Mouse (Mus musculus): ENCODE data around the gene Dock10. TPM values are rescaled to one million over a fixed set of nuclear protein-coding genes. Genes with fewer than 3 reads are reported as not detected.

Dock10 gene
- polyA plus RNA-seq, 1 experiment from 2014 or later = 2.8 TPM

GRCm38 (mm10) chr1:80652083-80652482, 106.2 kb downstream of the Dock10 start:
- Histone ChIP-seq H3K4me3 (ENCODE audit: low read depth, low read length) (no peak overlapping the region), H3K4me2 (replicated peaks; ENCODE audit: low read depth) (no peak overlapping the region), H3K27ac (replicated peaks) (no peak overlapping the region), H3K9me3 (ENCODE audit: control insufficient read depth, low read length) (no peaks in the 10 kb centered on the region), H3K9ac (ENCODE audit: low read length) (no peak overlapping the region), H3K4me1 (replicated peaks; ENCODE audit: control insufficient read depth, insufficient read depth) (no peaks in the 10 kb centered on the region), H3K36me3 (ENCODE audit: control insufficient read depth, insufficient read depth, low read length) (no peaks in the 10 kb centered on the region), H3K27me3 (ENCODE audit: control insufficient read depth, insufficient read depth, low read length) (no peaks in the 10 kb centered on the region)
- ATAC-seq (ENCODE audit: low FRiP score, low TSS enrichment) (no peak), DNase-seq (ENCODE audit: low spot score) (no peak)
- no peak for TF ChIP-seq CTCF (IDR thresholded peaks at IDR 0.05; ENCODE audit: low read depth)
- TF ChIP-seq EP300 (optimal IDR thresholded peaks at IDR 0.05) = no peak
- WGBS = 67% methylated on average over 2 of the region's 2 CpGs

GRCm38 (mm10) chr1:80646602-80647001, 111.7 kb downstream of the Dock10 start:
- no peaks in the 10 kb centered on the region for H3K9me3 ChIP-seq (ENCODE audit: control insufficient read depth, low read length)
- TF ChIP-seq CTCF (IDR thresholded peaks at IDR 0.05; ENCODE audit: low read depth) (no peak), EP300 (optimal IDR thresholded peaks at IDR 0.05) (no peak)
- 73% methylated on average over 3 of the region's 3 CpGs for WGBS
- H3K4me3 ChIP-seq (ENCODE audit: low read depth, low read length) = no peak overlapping the region
- DNase-seq (ENCODE audit: low spot score) (no peak), ATAC-seq (ENCODE audit: low FRiP score, low TSS enrichment) (no peak)
- no peaks in the 10 kb centered on the region for H3K27me3 ChIP-seq (ENCODE audit: control insufficient read depth, insufficient read depth, low read length)
- H3K9ac ChIP-seq (ENCODE audit: low read length) = no peak overlapping the region
- no peaks in the 10 kb centered on the region for H3K4me1 ChIP-seq (replicated peaks; ENCODE audit: control insufficient read depth, insufficient read depth)
- no peak overlapping the region for H3K27ac ChIP-seq (replicated peaks)
- no peaks in the 10 kb centered on the region for H3K36me3 ChIP-seq (ENCODE audit: control insufficient read depth, insufficient read depth, low read length)
- no peak overlapping the region for H3K4me2 ChIP-seq (replicated peaks; ENCODE audit: low read depth)

- Histone ChIP-seq H3K9ac (ENCODE audit: low read length) (no peak overlapping the region), H3K36me3 (ENCODE audit: control insufficient read depth, insufficient read depth, low read length) (no peaks in the 10 kb centered on the region), H3K27me3 (ENCODE audit: control insufficient read depth, insufficient read depth, low read length) (no peaks in the 10 kb centered on the region), H3K9me3 (ENCODE audit: control insufficient read depth, low read length) (no peaks in the 10 kb centered on the region), H3K4me1 (replicated peaks; ENCODE audit: control insufficient read depth, insufficient read depth) (no peaks in the 10 kb centered on the region), H3K4me3 (ENCODE audit: low read depth, low read length) (no peak overlapping the region), H3K27ac (replicated peaks) (no peak overlapping the region), H3K4me2 (replicated peaks; ENCODE audit: low read depth) (no peak overlapping the region)
- 61% methylated on average over 4 of the region's 4 CpGs for WGBS
- TF ChIP-seq CTCF (IDR thresholded peaks at IDR 0.05; ENCODE audit: low read depth) (no peak), EP300 (optimal IDR thresholded peaks at IDR 0.05) (no peak)
- DNase-seq (ENCODE audit: low spot score) = no peak
- no peak for ATAC-seq (ENCODE audit: low FRiP score, low TSS enrichment)
Measured at GRCm38 (mm10) chr1:80643866-80644451, 114.4 kb downstream of the Dock10 start.

- Histone ChIP-seq H3K9ac (ENCODE audit: low read length) (no peak overlapping the region), H3K27ac (replicated peaks) (no peak overlapping the region), H3K4me1 (replicated peaks; ENCODE audit: control insufficient read depth, insufficient read depth) (no peaks in the 10 kb centered on the region), H3K36me3 (ENCODE audit: control insufficient read depth, insufficient read depth, low read length) (no peaks in the 10 kb centered on the region), H3K4me2 (replicated peaks; ENCODE audit: low read depth) (no peak overlapping the region), H3K4me3 (ENCODE audit: low read depth, low read length) (no peak overlapping the region), H3K9me3 (ENCODE audit: control insufficient read depth, low read length) (no peaks in the 10 kb centered on the region), H3K27me3 (ENCODE audit: control insufficient read depth, insufficient read depth, low read length) (no peaks in the 10 kb centered on the region)
- TF ChIP-seq EP300 (optimal IDR thresholded peaks at IDR 0.05) = no peak
- no peak for TF ChIP-seq CTCF (IDR thresholded peaks at IDR 0.05; ENCODE audit: low read depth)
- DNase-seq (ENCODE audit: low spot score) (no peak), ATAC-seq (ENCODE audit: low FRiP score, low TSS enrichment) (no peak)
- WGBS = 84% methylated on average over 3 of the region's 3 CpGs
Measured at GRCm38 (mm10) chr1:80641832-80642231, 116.5 kb downstream of the Dock10 start.

- Histone ChIP-seq H3K9me3 (ENCODE audit: control insufficient read depth, low read length) (no peaks in the 10 kb centered on the region), H3K36me3 (ENCODE audit: control insufficient read depth, insufficient read depth, low read length) (no peaks in the 10 kb centered on the region), H3K27me3 (ENCODE audit: control insufficient read depth, insufficient read depth, low read length) (no peaks in the 10 kb centered on the region), H3K4me3 (ENCODE audit: low read depth, low read length) (no peak overlapping the region), H3K9ac (ENCODE audit: low read length) (no peak overlapping the region), H3K4me1 (replicated peaks; ENCODE audit: control insufficient read depth, insufficient read depth) (no peaks in the 10 kb centered on the region), H3K4me2 (replicated peaks; ENCODE audit: low read depth) (no peak overlapping the region), H3K27ac (replicated peaks) (no peak overlapping the region)
- 67% methylated on average over 1 of the region's 1 CpGs for WGBS
- no peak for ATAC-seq (ENCODE audit: low FRiP score, low TSS enrichment)
- DNase-seq (ENCODE audit: low spot score) = no peak
- TF ChIP-seq CTCF (IDR thresholded peaks at IDR 0.05; ENCODE audit: low read depth) = no peak
- no peak for TF ChIP-seq EP300 (optimal IDR thresholded peaks at IDR 0.05)
Measured at GRCm38 (mm10) chr1:80641288-80641687, 117.0 kb downstream of the Dock10 start.

- no peak overlapping the region for H3K4me3 ChIP-seq (ENCODE audit: low read depth, low read length)
- no peak overlapping the region for H3K9ac ChIP-seq (ENCODE audit: low read length)
- H3K4me1 ChIP-seq (replicated peaks; ENCODE audit: control insufficient read depth, insufficient read depth) = no peaks in the 10 kb centered on the region
- no peaks in the 10 kb centered on the region for H3K27me3 ChIP-seq (ENCODE audit: control insufficient read depth, insufficient read depth, low read length)
- no peak overlapping the region for H3K4me2 ChIP-seq (replicated peaks; ENCODE audit: low read depth)
- DNase-seq (ENCODE audit: low spot score) = no peak
- no peak for ATAC-seq (ENCODE audit: low FRiP score, low TSS enrichment)
- H3K27ac ChIP-seq (replicated peaks) = no peak overlapping the region
- no peak for TF ChIP-seq CTCF (IDR thresholded peaks at IDR 0.05; ENCODE audit: low read depth)
- no peak for TF ChIP-seq EP300 (optimal IDR thresholded peaks at IDR 0.05)
- 90% methylated on average over 1 of the region's 1 CpGs for WGBS
- H3K9me3 ChIP-seq (ENCODE audit: control insufficient read depth, low read length) = no peaks in the 10 kb centered on the region
- H3K36me3 ChIP-seq (ENCODE audit: control insufficient read depth, insufficient read depth, low read length) = no peaks in the 10 kb centered on the region
Measured at GRCm38 (mm10) chr1:80639553-80639952, 118.8 kb downstream of the Dock10 start.

All from stomach, postnatal 0 days (tissue).